Mouse (Mus musculus) neural tube, embryonic 14.5 days (tissue): ENCODE results near the gene Slc9a3. TPM values are rescaled to one million over a fixed set of nuclear protein-coding genes. Genes with fewer than 3 reads are reported as not detected.

Experiments
- ATAC-seq: fragments of 200-750 bp; cut with Nextera tagmentation; 2 replicates; pipeline ENCODE4 v1.8.0; 2017; ENCODE audit warnings: low read depth, mild to moderate bottlenecking, moderate TSS enrichment, moderate library complexity
- H3K27ac ChIP-seq: fragments of 300-500 bp; sonication (generic); 2 replicates; pipeline ENCODE4 v1.5.1; 2014; ENCODE audit warnings: low read depth, mild to moderate bottlenecking, control low read depth, low read length, moderate library complexity, mixed read lengths
- H3K27me3 ChIP-seq: fragments of 300-500 bp; sonication (generic); 2 replicates; pipeline ENCODE4 v1.6.1; 2014; ENCODE audit warnings: low read length; ENCODE audit not compliant: control insufficient read depth, insufficient read depth
- H3K36me3 ChIP-seq: fragments of 300-500 bp; sonication (generic); 2 replicates; pipeline ENCODE4 v1.6.1; 2014; ENCODE audit warnings: low read length, mixed read lengths; ENCODE audit not compliant: control insufficient read depth, insufficient read depth
- H3K4me1 ChIP-seq: fragments of 300-500 bp; sonication (generic); 2 replicates; pipeline ENCODE4 v1.6.1; 2014; ENCODE audit warnings: low read length; ENCODE audit not compliant: control insufficient read depth, insufficient read depth
- H3K4me2 ChIP-seq: fragments of 300-500 bp; sonication (generic); 2 replicates; pipeline ENCODE4 v1.6.1; 2014; ENCODE audit warnings: mild to moderate bottlenecking, low read depth, low read length, control low read depth
- H3K4me3 ChIP-seq: fragments of 300-500 bp; sonication (generic); 2 replicates; pipeline ENCODE4 v1.5.1; 2014; ENCODE audit warnings: low read depth, low read length, control low read depth, mixed read lengths
- H3K9ac ChIP-seq: fragments of 300-500 bp; sonication (generic); replicated peaks from 2 replicates; pipeline ENCODE4 v1.6.1; 2014; ENCODE audit warnings: low read depth, mild to moderate bottlenecking, control low read depth, low read length, mixed read lengths
- H3K9me3 ChIP-seq: fragments of 300-500 bp; sonication (generic); 2 replicates; pipeline ENCODE4 v1.6.1; 2016; ENCODE audit warnings: low read length; ENCODE audit not compliant: control insufficient read depth
- WGBS: fragments of 180-500 bp; shearing (Covaris S2); extraction: QIAGEN DNeasy Blood & Tissue Kit; methylation state at CpG from one replicate; pipeline ENCODE4 v1.1.7; 2014; 5-methylcytosine and 5-hydroxymethylcytosine counted together
- polyA plus RNA-seq: library from polyadenylated mRNA; unstranded; fragments of >200 nt; fragmentation: Nextera tagmentation; extraction: Ambion mirVana; gene quantifications from 2 replicates; pipeline ENCODE4 v1.2.1, GENCODE M21; 2014

Slc9a3 gene
- polyA plus RNA-seq, 1 experiment from 2014 or later: 0.13 TPM

DNA sequence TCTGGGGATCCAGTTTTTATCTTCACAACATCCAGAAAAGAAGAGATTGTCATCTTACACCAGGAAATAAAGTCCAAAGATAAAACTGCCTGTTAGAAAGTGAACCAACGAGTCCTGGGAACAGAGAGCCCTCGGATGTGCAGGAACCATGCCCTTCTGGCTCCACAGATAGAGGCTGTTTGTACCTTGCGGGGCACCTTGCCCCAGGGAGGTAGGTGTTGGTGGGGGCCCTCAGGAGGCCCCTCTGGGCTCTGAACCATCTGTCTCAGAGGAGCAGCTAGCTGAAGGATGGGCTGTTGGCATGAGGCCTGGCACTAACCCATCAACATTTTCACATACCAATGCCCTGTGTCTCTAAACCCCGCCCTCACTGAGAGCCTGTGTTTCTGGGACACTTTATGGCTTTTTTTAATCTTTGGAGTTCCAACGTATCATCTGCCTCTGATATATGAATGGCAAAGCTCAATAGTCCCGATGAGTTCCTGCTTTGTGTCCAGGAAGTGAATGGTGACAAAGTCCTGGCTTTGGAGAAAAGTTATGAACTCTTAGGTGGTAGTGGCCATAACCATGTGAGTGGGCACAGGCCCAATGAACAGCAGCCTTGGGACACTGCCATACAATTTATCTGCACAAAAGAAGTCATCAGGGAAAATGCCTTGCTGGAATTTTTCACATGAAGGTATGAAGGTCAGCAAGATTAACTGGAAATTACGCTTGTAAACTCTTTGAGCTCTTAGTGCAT, 17.8 kb downstream of the Slc9a3 start:
- no peak overlapping the region for H3K4me2 ChIP-seq
- no peaks in the 10 kb centered on the region for H3K27me3 ChIP-seq
- no peak overlapping the region for H3K4me3 ChIP-seq
- no peaks in the 10 kb centered on the region for H3K36me3 ChIP-seq
- ATAC-seq: no peak
- WGBS: 89% methylated on average over 7 of the region's 7 CpGs
- H3K4me1 ChIP-seq: no peaks in the 10 kb centered on the region
- H3K9me3 ChIP-seq: no peaks in the 10 kb centered on the region
- H3K9ac ChIP-seq: no peak overlapping the region
- H3K27ac ChIP-seq: no peak overlapping the region

DNA sequence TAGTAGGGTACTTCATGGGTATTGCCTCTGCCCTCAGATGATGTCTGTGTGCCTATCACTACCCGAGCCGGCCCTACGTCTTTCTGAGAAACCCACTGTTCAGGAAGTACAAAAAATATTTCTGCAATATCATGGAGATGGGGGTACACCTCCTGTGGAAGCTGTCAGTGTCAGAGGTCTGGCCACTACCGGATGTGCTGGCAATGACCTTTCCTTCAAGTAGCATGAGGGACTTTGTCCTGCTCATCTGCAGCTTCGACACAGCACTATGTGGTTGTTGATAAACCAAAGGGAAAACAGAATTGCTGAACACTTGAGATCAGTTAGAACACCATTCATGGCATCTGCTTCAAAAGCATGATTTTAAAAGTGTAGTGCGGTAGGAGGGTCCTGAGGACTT, 19.5 kb downstream of the Slc9a3 start:
- no peak overlapping the region for H3K4me2 ChIP-seq
- H3K4me1 ChIP-seq: no peaks in the 10 kb centered on the region
- H3K9ac ChIP-seq: no peak overlapping the region
- no peak overlapping the region for H3K27ac ChIP-seq
- no peaks in the 10 kb centered on the region for H3K36me3 ChIP-seq
- no peaks in the 10 kb centered on the region for H3K9me3 ChIP-seq
- 94% methylated on average over 6 of the region's 6 CpGs for WGBS
- ATAC-seq: no peak
- no peak overlapping the region for H3K4me3 ChIP-seq
- no peaks in the 10 kb centered on the region for H3K27me3 ChIP-seq

DNA sequence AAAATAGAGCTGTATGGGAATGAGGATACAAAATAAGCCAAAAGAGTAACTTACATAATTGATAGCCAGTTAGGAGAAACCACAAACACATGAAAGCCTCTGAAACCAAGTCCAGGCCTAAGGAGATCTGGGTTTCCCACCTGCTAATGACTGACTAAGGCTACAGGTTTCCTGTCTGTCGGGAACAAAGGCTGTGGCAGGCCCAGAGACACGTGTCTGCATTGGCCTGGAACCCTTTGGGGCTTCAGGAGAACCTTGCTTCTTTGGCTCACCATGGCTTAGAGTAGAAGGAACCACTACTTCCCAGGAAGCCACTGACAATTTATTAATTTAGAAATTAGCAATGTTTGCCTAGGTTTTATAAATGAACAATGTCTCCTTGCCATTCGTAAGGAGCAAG, 22.0 kb downstream of the Slc9a3 start:
- Histone ChIP-seq H3K4me2 (no peak overlapping the region), H3K9me3 (no peaks in the 10 kb centered on the region), H3K27me3 (no peaks in the 10 kb centered on the region), H3K36me3 (no peaks in the 10 kb centered on the region), H3K4me1 (no peaks in the 10 kb centered on the region), H3K4me3 (no peak overlapping the region), H3K27ac (no peak overlapping the region), H3K9ac (no peak overlapping the region)
- no peak for ATAC-seq
- 85% methylated on average over 3 of the region's 3 CpGs for WGBS

DNA sequence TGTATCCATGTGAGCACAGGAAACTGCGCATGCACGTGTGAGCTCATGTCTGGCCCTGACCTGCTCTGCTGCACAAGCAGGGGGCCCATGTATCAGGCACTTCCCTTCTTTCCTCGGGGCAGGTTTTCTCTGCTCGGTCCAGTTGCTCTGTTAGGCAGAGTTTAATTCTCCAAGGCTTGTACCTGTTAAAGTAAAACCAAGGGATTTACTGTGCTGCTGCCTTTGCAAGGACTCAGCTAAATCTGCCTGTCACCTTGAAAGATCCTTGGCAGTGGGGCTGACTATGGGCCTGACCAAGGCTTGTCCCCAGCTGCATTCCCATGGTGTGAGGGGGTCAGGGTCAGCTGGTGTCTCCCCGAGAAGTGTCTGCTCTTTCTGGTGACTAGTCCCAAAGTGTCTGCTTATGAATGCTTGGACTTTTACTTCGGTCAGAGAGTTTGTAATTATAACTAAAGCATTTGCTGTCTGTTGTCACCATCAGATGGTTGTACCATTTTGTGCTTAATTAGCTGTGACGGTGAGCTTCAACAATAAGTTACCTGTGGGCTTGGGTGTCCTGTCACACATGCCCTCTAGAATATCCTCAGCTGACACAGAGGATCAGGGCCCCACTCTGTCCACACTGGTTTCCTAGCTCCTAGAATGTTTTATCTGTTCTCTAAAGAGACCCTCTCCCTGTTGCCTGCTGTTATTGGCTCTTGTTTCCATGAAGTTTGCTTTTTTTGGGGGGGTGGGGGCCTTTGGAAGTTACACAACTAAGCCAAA, 23.0 kb downstream of the Slc9a3 start:
- no peaks in the 10 kb centered on the region for H3K9me3 ChIP-seq
- H3K27me3 ChIP-seq: no peaks in the 10 kb centered on the region
- no peak overlapping the region for H3K4me3 ChIP-seq
- no peak overlapping the region for H3K27ac ChIP-seq
- H3K9ac ChIP-seq: no peak overlapping the region
- H3K36me3 ChIP-seq: no peaks in the 10 kb centered on the region
- no peak for ATAC-seq
- H3K4me1 ChIP-seq: no peaks in the 10 kb centered on the region
- 83% methylated on average over 7 of the region's 7 CpGs for WGBS
- H3K4me2 ChIP-seq: no peak overlapping the region

DNA sequence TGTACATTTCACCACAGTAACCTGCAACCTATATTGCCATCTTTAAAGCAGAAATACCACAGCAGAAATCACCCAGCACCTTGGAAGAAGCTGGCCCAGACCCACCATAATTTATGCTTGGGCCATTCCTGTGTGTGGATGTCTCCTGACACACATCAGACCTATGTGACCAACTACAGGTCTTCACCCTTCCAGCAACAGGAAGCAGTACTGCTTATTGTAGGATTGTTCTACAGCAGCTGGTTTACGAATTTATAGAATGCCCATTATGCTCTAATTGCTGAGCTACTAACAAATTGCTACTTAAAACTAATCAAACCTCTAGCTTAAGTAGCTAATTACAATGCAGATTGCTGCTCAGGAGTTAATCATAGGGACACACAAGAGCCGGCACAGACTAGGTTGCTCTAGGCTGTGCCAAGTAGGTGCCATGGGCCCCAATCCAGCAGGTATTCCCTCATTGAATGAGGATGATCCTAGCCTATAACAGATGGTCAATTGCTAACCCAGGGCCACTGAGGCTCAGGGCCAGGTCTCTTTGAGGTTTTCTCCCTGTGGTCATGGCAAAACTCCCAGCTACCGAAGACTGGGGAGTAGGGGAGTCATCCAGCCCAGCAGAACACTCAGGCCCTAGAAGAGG, 24.8 kb downstream of the Slc9a3 start:
- no peak overlapping the region for H3K4me2 ChIP-seq
- no peak overlapping the region for H3K9ac ChIP-seq
- ATAC-seq: peak; percentile 91
- no peaks in the 10 kb centered on the region for H3K9me3 ChIP-seq
- H3K27ac ChIP-seq: no peak overlapping the region
- no peak overlapping the region for H3K4me3 ChIP-seq
- H3K36me3 ChIP-seq: no peaks in the 10 kb centered on the region
- no peaks in the 10 kb centered on the region for H3K4me1 ChIP-seq
- WGBS: 55% methylated on average over 3 of the region's 3 CpGs
- H3K27me3 ChIP-seq: no peaks in the 10 kb centered on the region

DNA sequence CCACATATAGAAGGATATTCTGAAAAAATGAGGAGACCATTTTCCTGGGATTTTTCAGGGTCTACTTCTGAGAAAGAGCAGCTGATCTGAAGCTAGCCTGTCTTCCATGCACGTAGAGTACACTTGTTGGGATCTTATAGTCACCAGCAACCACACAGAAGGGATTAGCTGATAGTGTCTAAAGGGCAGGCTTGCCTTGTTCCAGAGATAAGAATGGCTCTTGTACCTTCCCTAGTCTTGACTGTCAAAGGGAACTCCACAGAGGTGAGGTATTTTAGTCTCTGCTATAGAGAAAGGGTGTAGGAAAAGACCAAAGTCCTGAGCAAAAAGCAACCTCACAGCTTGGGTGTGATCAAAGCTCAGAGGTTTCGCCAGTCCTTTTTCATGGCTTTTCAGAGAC, 26.1 kb downstream of the Slc9a3 start:
- Histone ChIP-seq H3K9me3 (no peaks in the 10 kb centered on the region), H3K36me3 (no peaks in the 10 kb centered on the region), H3K4me1 (no peaks in the 10 kb centered on the region), H3K9ac (no peak overlapping the region), H3K27me3 (no peaks in the 10 kb centered on the region), H3K4me3 (no peak overlapping the region), H3K27ac (no peak overlapping the region), H3K4me2 (no peak overlapping the region)
- 83% methylated on average over 2 of the region's 2 CpGs for WGBS
- ATAC-seq: no peak

DNA sequence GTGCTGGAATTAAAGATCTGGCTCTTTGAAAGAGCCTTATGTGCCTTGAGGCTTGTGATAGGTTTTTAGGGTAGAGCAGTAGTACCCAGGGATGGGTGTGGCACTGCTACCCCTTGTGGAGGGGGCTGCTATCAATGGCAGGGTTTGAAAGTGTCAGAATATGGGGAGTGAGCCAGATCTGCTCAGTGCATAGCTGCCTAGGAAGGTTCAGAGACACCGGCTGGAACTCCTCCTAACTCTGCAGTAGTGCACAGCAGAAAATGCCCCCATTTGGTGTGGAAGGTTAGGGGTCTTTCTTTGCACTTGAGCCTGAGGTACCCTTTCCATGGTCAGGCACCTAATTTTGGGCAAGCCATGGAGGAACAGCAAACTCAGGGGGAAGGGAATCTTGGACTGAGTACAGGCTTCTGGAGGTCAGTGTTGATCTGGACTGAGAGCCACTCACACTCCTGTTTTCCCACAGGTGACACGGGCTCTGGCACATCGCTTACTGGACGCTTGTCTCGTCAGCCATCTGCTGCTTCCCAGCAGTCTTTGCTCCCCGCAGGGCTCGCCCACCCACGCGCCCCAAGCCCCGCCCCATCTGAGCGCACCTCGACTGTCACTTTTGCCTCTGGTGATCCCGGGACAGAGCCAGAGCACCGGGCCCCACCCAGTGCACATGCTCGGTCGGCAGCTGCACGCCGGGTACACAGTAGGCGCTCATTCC, 45.2 kb downstream of the Slc9a3 start:
- WGBS: 22% methylated on average over 17 of the region's 19 CpGs
- Histone ChIP-seq H3K27ac (no peak overlapping the region), H3K4me3 (peak overlapping the region; percentile 37), H3K4me2 (peak overlapping the region; percentile 65), H3K9ac (peak overlapping the region; percentile 57), H3K36me3 (peaks cover 4% of the 10 kb centered on the region; the same call in 1 of the 2 replicates), H3K9me3 (no peaks in the 10 kb centered on the region), H3K4me1 (peaks cover 4% of the 10 kb centered on the region; the same call in 1 of the 2 replicates), H3K27me3 (no peaks in the 10 kb centered on the region)
- peak; percentile 90 for ATAC-seq

DNA sequence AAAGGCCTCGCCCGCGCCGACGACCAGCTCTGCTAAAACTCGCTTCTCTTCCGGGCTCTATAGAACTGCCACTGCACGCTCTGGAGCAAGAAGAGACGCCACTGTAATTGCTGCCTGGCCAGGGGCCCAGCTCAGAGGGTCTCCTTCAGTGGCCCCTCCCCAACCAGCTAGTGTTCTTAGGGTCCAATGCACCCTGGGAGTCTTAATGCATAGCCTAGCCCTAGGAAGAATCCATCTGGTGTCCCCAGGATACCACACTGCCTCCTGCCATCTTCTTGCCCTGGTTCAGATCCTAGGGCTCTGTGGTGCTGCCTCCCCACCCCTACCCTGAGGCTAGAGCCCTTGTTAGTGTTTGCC, 45.8 kb downstream of the Slc9a3 start:
- WGBS: 17% methylated on average over 9 of the region's 9 CpGs
- Histone ChIP-seq H3K4me1 (peaks cover 4% of the 10 kb centered on the region; the same call in 1 of the 2 replicates), H3K9me3 (no peaks in the 10 kb centered on the region), H3K36me3 (peaks cover 9% of the 10 kb centered on the region; the same call in 1 of the 2 replicates), H3K27ac (0 out of 2 replicates have a peak overlapping the region, but pooled peaks have one; percentile 10), H3K27me3 (no peaks in the 10 kb centered on the region), H3K4me2 (peak overlapping the region; percentile 65), H3K4me3 (peak overlapping the region; percentile 37), H3K9ac (peak overlapping the region; percentile 57)
- ATAC-seq: peak; percentile 71
